In genomic region chr17:8508305-8509141, GRCm38 (mm10) we compare ENCODE assay signal across 9 mouse cellular contexts. TPM values are rescaled to one million over a fixed set of nuclear protein-coding genes. Genes with fewer than 3 reads are reported as not detected.
DNase-seq lines count a peak whose midpoint lies in the region; ATAC-seq lines count a peak whose summit lies in the region.
"Had no signal": no experiment of that assay in that cellular context is flagged by ENCODE, and none has a peak within 500 bp of the region (broad histone marks: within the 10 kb centered on the region; RNA-seq: fewer than 3 reads in every experiment).

No protein-coding gene starts in this region.

- H3K9ac ChIP-seq in heart, embryonic 14.5 days (ENCODE audit: low read length) = peak overlapping the region; percentile 61
- H3K9ac ChIP-seq in kidney, embryonic 15.5 days = no peak overlapping the region
- no peak overlapping the region for H3K9ac ChIP-seq in liver, embryonic 11.5 days (ENCODE audit: low read depth, low read length)
- H3K9ac ChIP-seq: liver, embryonic 13.5 days had no signal

- H3K9me3 ChIP-seq in forebrain, embryonic 10.5 days = no peaks in the 10 kb centered on the region
- H3K9me3 ChIP-seq in heart, embryonic 14.5 days (ENCODE audit: control insufficient read depth, low read length) = no peaks in the 10 kb centered on the region
- no peaks in the 10 kb centered on the region for H3K9me3 ChIP-seq in kidney, embryonic 15.5 days (replicated peaks)
- H3K9me3 ChIP-seq in liver, embryonic 11.5 days (ENCODE audit: control insufficient read depth, low read length) = no peaks in the 10 kb centered on the region
- H3K9me3 ChIP-seq: liver, embryonic 13.5 days had no signal

- H3K4me2 ChIP-seq in heart, embryonic 14.5 days (ENCODE audit: low read length) = peak overlapping the region; percentile 62
- H3K4me2 ChIP-seq in kidney, embryonic 15.5 days = peak overlapping the region; percentile 53
- H3K4me2 ChIP-seq in liver, embryonic 11.5 days = peak overlapping the region; percentile 37
- H3K4me2 ChIP-seq: liver, embryonic 13.5 days had no signal

- H3K36me3 ChIP-seq in forebrain, embryonic 10.5 days (replicated peaks) = no peaks in the 10 kb centered on the region
- H3K36me3 ChIP-seq in heart, embryonic 14.5 days (ENCODE audit: control insufficient read depth, insufficient read depth, low read length) = no peaks in the 10 kb centered on the region
- H3K36me3 ChIP-seq in kidney, embryonic 15.5 days = no peaks in the 10 kb centered on the region
- no peaks in the 10 kb centered on the region for H3K36me3 ChIP-seq in liver, embryonic 11.5 days (ENCODE audit: control insufficient read depth, insufficient read depth, low read length)
- H3K36me3 ChIP-seq: liver, embryonic 13.5 days had no signal

- peak; percentile 21 for DNase-seq in 3134 (ENCODE audit: extremely low read depth, insufficient read length, low spot score)
- peak; percentile 53 for DNase-seq in c-Kit-positive CD71-negative TER-119-negative erythroid progenitor cells, embryonic 14.5 days (ENCODE audit: low read depth)
- peak; percentile 82 for DNase-seq in forebrain, embryonic 10.5 days (ENCODE audit: extremely low spot score, low spot score)
- DNase-seq in liver, embryonic 11.5 days (ENCODE audit: low spot score) = peak; percentile 79
- DNase-seq in ovary, postnatal 14 days (ENCODE audit: low spot score) = peak; percentile 25
- peak; percentile 21 to 50 for DNase-seq in urinary bladder, postnatal 36 days (ENCODE audit: low spot score in 2 of 2)
- DNase-seq: liver, embryonic 13.5 days had no signal

- under 1% methylated on average over 16 of the region's 16 CpGs for WGBS in forebrain, embryonic 10.5 days
- WGBS in heart, embryonic 14.5 days = 2% methylated on average over 14 of the region's 16 CpGs
- WGBS in kidney, embryonic 15.5 days = 1% methylated on average over 15 of the region's 16 CpGs
- WGBS in liver, embryonic 11.5 days = 7% methylated on average over 14 of the region's 16 CpGs

- ATAC-seq in heart, embryonic 14.5 days (ENCODE audit: insufficient number of reproducible peaks, insufficient read depth, low FRiP score, low read depth) = peak; percentile 71
- ATAC-seq in kidney, embryonic 15.5 days (replicated peaks; ENCODE audit: low FRiP score) = peak; percentile 90
- ATAC-seq in liver, embryonic 11.5 days (replicated peaks; ENCODE audit: low FRiP score) = 0 out of 2 replicates have a peak, but pooled peaks have one; percentile 29

- peaks cover 37% of the 10 kb centered on the region for H3K4me1 ChIP-seq in forebrain, embryonic 10.5 days
- peaks cover 9 to 14% of the 10 kb centered on the region in 2 experiments for H3K4me1 ChIP-seq in heart, embryonic 14.5 days (ENCODE audit: control insufficient read depth in 2 of 2, insufficient read depth in 2 of 2, low read length in 2 of 2)
- H3K4me1 ChIP-seq in kidney, embryonic 15.5 days = peaks cover 38% of the 10 kb centered on the region
- 0 out of 2 replicates have a peak, but pooled peaks cover 5% of the 10 kb centered on the region for H3K4me1 ChIP-seq in liver, embryonic 11.5 days (replicated peaks; ENCODE audit: control insufficient read depth, insufficient read depth, low read length)

- H3K27me3 ChIP-seq in forebrain, embryonic 10.5 days (ENCODE audit: poor library complexity, severe bottlenecking) = peaks cover 20% of the 10 kb centered on the region
- H3K27me3 ChIP-seq in heart, embryonic 14.5 days (ENCODE audit: control insufficient read depth, insufficient read depth, low read length) = no peaks in the 10 kb centered on the region
- H3K27me3 ChIP-seq in kidney, embryonic 15.5 days = peaks cover 39% of the 10 kb centered on the region
- H3K27me3 ChIP-seq in liver, embryonic 11.5 days (replicated peaks; ENCODE audit: control insufficient read depth, insufficient read depth, low read length) = peaks cover 6% of the 10 kb centered on the region; the same call in 1 of the 2 replicates

- peak overlapping the region; percentile 90 for H3K27ac ChIP-seq in forebrain, embryonic 10.5 days
- no peak overlapping the region for H3K27ac ChIP-seq in heart, embryonic 14.5 days (replicated peaks in 1 of 2; ENCODE audit: control insufficient read depth in 1 of 2, insufficient read depth in 1 of 2, low read depth in 2 of 2, low read length in 2 of 2)
- peak overlapping the region; percentile 60; the same call in 1 of the 2 replicates for H3K27ac ChIP-seq in kidney, embryonic 15.5 days
- H3K27ac ChIP-seq in liver, embryonic 11.5 days (ENCODE audit: low read depth, low read length) = no peak overlapping the region
- H3K27ac ChIP-seq: liver, embryonic 13.5 days had no signal

- H3K4me3 ChIP-seq in forebrain, embryonic 10.5 days = peak overlapping the region; percentile 44
- peak overlapping the region; percentile 19 to 35; a peak in 3 of 4 replicates for H3K4me3 ChIP-seq in heart, embryonic 14.5 days (ENCODE audit: control insufficient read depth in 1 of 2, insufficient read depth in 1 of 2, low read depth in 1 of 2, low read length in 2 of 2)
- H3K4me3 ChIP-seq in kidney, embryonic 15.5 days (replicated peaks) = peak overlapping the region; percentile 12; the same call in 1 of the 2 replicates
- H3K4me3 ChIP-seq in liver, embryonic 11.5 days (ENCODE audit: low read depth, low read length) = no peak overlapping the region
- H3K4me3 ChIP-seq: liver, embryonic 13.5 days had no signal

RNA-seq across cellular contexts. Expression of gene Pde10a, which starts 16.6 kb away (rescaled TPM):
- 3.1 and 3.6 TPM in 2 replicates for polyA plus RNA-seq in forebrain, embryonic 10.5 days (2016; fragmentation: Nextera tagmentation; extraction: Ambion mirVana)
- polyA plus RNA-seq in heart, embryonic 14.5 days (2014; fragmentation: Nextera tagmentation; extraction: Ambion mirVana) = 1.2 and 2.5 TPM in 2 replicates
- polyA plus RNA-seq in kidney, embryonic 15.5 days (2015; fragmentation: Nextera tagmentation; extraction: Ambion mirVana) = 2.2 and 2.3 TPM in 2 replicates
- polyA plus RNA-seq in liver, embryonic 11.5 days (2014; fragmentation: Nextera tagmentation; extraction: Ambion mirVana) = 1.4 and 1.8 TPM in 2 replicates

RNA-seq across cellular contexts. Expression of gene Gm17087, which starts 58.2 kb away (rescaled TPM):
- polyA plus RNA-seq in forebrain, embryonic 10.5 days (2016; fragmentation: Nextera tagmentation; extraction: Ambion mirVana) = not detected in 2 replicates
- polyA plus RNA-seq in heart, embryonic 14.5 days (2014; fragmentation: Nextera tagmentation; extraction: Ambion mirVana) = not detected in 2 replicates
- polyA plus RNA-seq in kidney, embryonic 15.5 days (2015; fragmentation: Nextera tagmentation; extraction: Ambion mirVana) = not detected in 2 replicates
- not detected in 2 replicates for polyA plus RNA-seq in liver, embryonic 11.5 days (2014; fragmentation: Nextera tagmentation; extraction: Ambion mirVana)
- polyA plus RNA-seq: liver, embryonic 13.5 days had no signal

Comparison
In these comparisons a context has a peak if more than half of its experiments do, and no peak if none do; other contexts are left out.
1. DNase-seq: peak in every context shown above with its lines; median percentile 82 in forebrain, embryonic 10.5 days; 79 in liver, embryonic 11.5 days; 53 in c-Kit-positive CD71-negative TER-119-negative erythroid progenitor cells, embryonic 14.5 days; 36 in urinary bladder, postnatal 36 days; 25 in ovary, postnatal 14 days; 21 in 3134.
2. H3K27ac ChIP-seq: peak in forebrain, embryonic 10.5 days (single experiment) and kidney, embryonic 15.5 days (single experiment); none in heart, embryonic 14.5 days (0 of 2) and liver, embryonic 11.5 days (single experiment).
3. ATAC-seq: peak in every context shown above with its lines; median percentile 90 in kidney, embryonic 15.5 days; 71 in heart, embryonic 14.5 days; 29 in liver, embryonic 11.5 days.
4. Peak in every context shown above with its lines, with median percentiles within 50 percentile points of each other: H3K4me2 ChIP-seq.